Mouse (Mus musculus) T-helper 1 cell (primary cell): ENCODE measurements around the gene Rep15.

Source experiments
- in situ Hi-C: fragments of 300-600 bp; cut with MboI, MseI; formaldehyde crosslinking; loops from one replicate; pipeline ENCODE4 v1.15.1; 2025; ENCODE audit warnings: high pct_unique_total_duplicates

Gene Rep15

GRCm38 (mm10) chr6:147028396-147028795, 4.0 kb upstream of the Rep15 start:
- in situ Hi-C loops: no loop called here

GRCm38 (mm10) chr6:147029591-147029990, 2.8 kb upstream of the Rep15 start:
- in situ Hi-C loops: no loop called here

GRCm38 (mm10) chr6:147030096-147030885, 2.1 kb upstream of the Rep15 start:
- in situ Hi-C loops: no loop called here

GRCm38 (mm10) chr6:147042291-147043290, 10.2 kb downstream of the Rep15 start, which contains the start of gene Mrps35:
Gene Mrps35 (plus strand): TSS chr6:147042764.
- in situ Hi-C loops: no loop called here

- in situ Hi-C loops: no loop called here
These were observed 11.2 kb downstream of the Rep15 start for GRCm38 (mm10) chr6:147043633-147044032.

GRCm38 (mm10) chr6:147049239-147049805, 16.9 kb downstream of the Rep15 start:
- in situ Hi-C loops: no loop called here

- in situ Hi-C loops: no loop called here
These were observed 19.3 kb downstream of the Rep15 start for GRCm38 (mm10) chr6:147051666-147052065.

- in situ Hi-C loops: no loop called here
These were observed 20.1 kb downstream of the Rep15 start for GRCm38 (mm10) chr6:147052440-147052839.

- in situ Hi-C loops: no loop called here
These were observed 21.6 kb downstream of the Rep15 start for GRCm38 (mm10) chr6:147053785-147054646.

- in situ Hi-C loops: no loop called here
These were observed 23.1 kb downstream of the Rep15 start for GRCm38 (mm10) chr6:147055374-147055977.

- in situ Hi-C loops: no loop called here
These were observed 26.9 kb downstream of the Rep15 start for GRCm38 (mm10) chr6:147059326-147059725.

GRCm38 (mm10) chr6:147061630-147062029, 29.2 kb downstream of the Rep15 start:
- in situ Hi-C loops: loop anchor here (10.0 kb wide), 1 partner anchor 893 kb away; no protein-coding TSS in a partner anchor

- in situ Hi-C loops: loop anchor here (10.0 kb wide), 1 partner anchor 893 kb away; no protein-coding TSS in a partner anchor
These were observed 29.6 kb downstream of the Rep15 start for GRCm38 (mm10) chr6:147062034-147062433.

- in situ Hi-C loops: loop anchor here (10.0 kb wide), 1 partner anchor 892 kb away; no protein-coding TSS in a partner anchor
These were observed 30.3 kb downstream of the Rep15 start for GRCm38 (mm10) chr6:147062694-147063093.

GRCm38 (mm10) chr6:147064226-147064943, 32.0 kb downstream of the Rep15 start:
- in situ Hi-C loops: loop anchor here (10.0 kb wide), 1 partner anchor 890 kb away; no protein-coding TSS in a partner anchor

GRCm38 (mm10) chr6:147064944-147065261, 32.5 kb downstream of the Rep15 start:
- in situ Hi-C loops: loop anchor here (10.0 kb wide), 1 partner anchor 890 kb away; no protein-coding TSS in a partner anchor

GRCm38 (mm10) chr6:147075808-147076387, 43.5 kb downstream of the Rep15 start:
- in situ Hi-C loops: no loop called here

- in situ Hi-C loops: no loop called here
These were observed 44.5 kb downstream of the Rep15 start for GRCm38 (mm10) chr6:147076878-147077277.

GRCm38 (mm10) chr6:147079919-147080318, 47.5 kb downstream of the Rep15 start:
- in situ Hi-C loops: no loop called here
